Mouse (Mus musculus) forebrain, embryonic 11.5 days (tissue): ENCODE results near the gene Gpr137b. TPM values are rescaled to one million over a fixed set of nuclear protein-coding genes. Genes with fewer than 3 reads are reported as not detected.
"Not testable (repeated sequence)": the region's sequence is repeated elsewhere in the genome, so short reads cannot be mapped to it uniquely, and the experiment has no call there.

Experiments used
- ATAC-seq: fragments of 200-750 bp; cut with Nextera tagmentation; replicated peaks from 2 replicates; pipeline ENCODE4 v1.8.0; 2017; ENCODE audit warnings: moderate TSS enrichment; ENCODE audit not compliant: low FRiP score
- DNase-seq: peaks from one replicate; pipeline ENCODE4 v3.0.0-alpha.2; 2017; ENCODE audit warnings: low spot score
- H3K27ac ChIP-seq: fragments of 300-500 bp; sonication (generic); 2 replicates; pipeline ENCODE4 v1.5.1; 2014; ENCODE audit warnings: low read depth, low read length
- H3K27me3 ChIP-seq: fragments of 300-500 bp; sonication (generic); 2 replicates; pipeline ENCODE4 v1.6.1; 2014; ENCODE audit warnings: mild to moderate bottlenecking, low read length, mixed read lengths; ENCODE audit not compliant: control insufficient read depth, insufficient read depth
- H3K36me3 ChIP-seq: fragments of 300-500 bp; sonication (generic); 2 replicates; pipeline ENCODE4 v1.6.1; 2014; ENCODE audit warnings: mild to moderate bottlenecking, low read length, moderate library complexity, mixed read lengths; ENCODE audit not compliant: control insufficient read depth, insufficient read depth
- H3K4me1 ChIP-seq: fragments of 300-500 bp; sonication (generic); replicated peaks from 2 replicates; pipeline ENCODE4 v1.6.1; 2014; ENCODE audit warnings: low read length, mixed read lengths; ENCODE audit not compliant: control insufficient read depth, insufficient read depth
- H3K4me2 ChIP-seq: fragments of 300-500 bp; sonication (generic); 2 replicates; pipeline ENCODE4 v1.6.1; 2014; ENCODE audit warnings: low read depth, mild to moderate bottlenecking, low read length, moderate library complexity, mixed read lengths; ENCODE audit not compliant: severe bottlenecking
- H3K4me3 ChIP-seq: fragments of 300-500 bp; sonication (generic); 2 replicates; pipeline ENCODE4 v1.5.1; 2014; ENCODE audit warnings: low read depth, low read length
- H3K9ac ChIP-seq: fragments of 300-500 bp; sonication (generic); 2 replicates; pipeline ENCODE4 v1.6.1; 2014; ENCODE audit warnings: low read length
- H3K9me3 ChIP-seq: fragments of 300-500 bp; sonication (generic); 2 replicates; pipeline ENCODE4 v1.6.1; 2016; ENCODE audit warnings: low read length, mixed read lengths; ENCODE audit not compliant: control insufficient read depth
- WGBS: fragments of 180-500 bp; shearing (Covaris S2); extraction: QIAGEN DNeasy Blood & Tissue Kit; methylation state at CpG from one replicate; pipeline ENCODE4 v1.1.7; 2014; 5-methylcytosine and 5-hydroxymethylcytosine counted together
- polyA plus RNA-seq: library from polyadenylated mRNA; unstranded; fragments of >200 nt; fragmentation: Nextera tagmentation; extraction: Ambion mirVana; gene quantifications from 2 replicates; pipeline ENCODE4 v1.2.1, GENCODE M21; 2014

Gpr137b gene
- polyA plus RNA-seq, 1 experiment from 2014 or later: 30.3 TPM

GRCm38 (mm10) chr13:13377180-13377579 is 16.6 kb downstream of the Gpr137b start:
- H3K9me3 ChIP-seq: no peaks in the 10 kb centered on the region
- no peak overlapping the region for H3K4me3 ChIP-seq
- H3K36me3 ChIP-seq: no peaks in the 10 kb centered on the region
- DNase-seq (no peak), ATAC-seq (no peak)
- H3K4me2 ChIP-seq: no peak overlapping the region
- H3K4me1 ChIP-seq: no peaks in the 10 kb centered on the region
- WGBS: 91% methylated on average over 5 of the region's 5 CpGs
- no peak overlapping the region for H3K9ac ChIP-seq
- H3K27me3 ChIP-seq: no peaks in the 10 kb centered on the region
- H3K27ac ChIP-seq: no peak overlapping the region

DNA sequence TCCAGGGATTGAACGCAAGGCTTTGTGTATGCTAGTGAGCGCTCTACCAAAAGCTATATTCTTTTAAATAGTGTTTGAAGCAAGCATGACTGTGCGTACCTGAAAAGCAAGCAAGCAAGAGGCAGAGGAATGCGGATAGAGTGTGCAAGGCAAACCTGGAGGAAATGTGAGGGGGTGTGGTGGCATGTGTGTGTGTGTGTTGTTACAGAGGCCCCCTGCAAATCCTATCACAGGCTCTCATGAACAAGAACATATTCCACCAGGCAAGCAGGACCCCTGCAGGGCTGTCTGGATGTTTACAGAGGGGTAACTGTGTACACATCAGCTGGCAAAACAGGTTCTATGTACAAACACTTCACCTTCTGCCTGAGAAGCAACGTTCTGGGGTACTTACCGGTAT is 19.8 kb downstream of the Gpr137b start:
- not testable (repeated sequence) for DNase-seq, H3K27ac ChIP-seq, H3K4me1 ChIP-seq, H3K4me2 ChIP-seq, ATAC-seq, H3K9me3 ChIP-seq, H3K4me3 ChIP-seq, H3K27me3 ChIP-seq, H3K36me3 ChIP-seq, H3K9ac ChIP-seq
- 94% methylated on average over 5 of the region's 6 CpGs for WGBS

DNA sequence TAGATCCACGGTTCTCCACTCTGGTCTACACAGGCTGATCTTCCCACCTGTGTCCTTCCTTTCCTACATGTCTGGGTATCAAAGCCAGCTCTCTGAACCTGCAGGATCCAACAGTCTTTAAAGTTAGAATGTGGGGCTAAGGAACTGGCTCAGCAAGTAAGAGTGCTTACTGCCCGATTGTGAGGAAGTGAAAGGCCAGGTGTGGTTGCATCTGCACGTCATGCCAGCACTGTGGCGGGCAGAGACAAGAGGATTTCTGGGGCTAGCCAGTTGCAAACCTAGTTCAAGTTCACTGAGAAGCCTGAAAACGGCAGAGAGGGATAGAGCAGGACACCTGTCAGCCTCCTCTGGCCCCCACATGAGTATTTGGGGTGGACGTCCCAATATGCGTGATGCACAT is 22.4 kb downstream of the Gpr137b start:
- not testable (repeated sequence) for DNase-seq, H3K36me3 ChIP-seq, H3K27ac ChIP-seq, H3K9ac ChIP-seq, H3K9me3 ChIP-seq, H3K27me3 ChIP-seq, ATAC-seq, H3K4me3 ChIP-seq, H3K4me1 ChIP-seq, H3K4me2 ChIP-seq
- 94% methylated on average over 7 of the region's 7 CpGs for WGBS

- H3K9me3 ChIP-seq, H3K4me2 ChIP-seq, ATAC-seq, DNase-seq, H3K27ac ChIP-seq, H3K9ac ChIP-seq, H3K4me3 ChIP-seq, H3K27me3 ChIP-seq, H3K36me3 ChIP-seq, H3K4me1 ChIP-seq: not testable (repeated sequence)
- WGBS: 98% methylated on average over 2 of the region's 2 CpGs
These were observed 27.4 kb downstream of the Gpr137b start for GRCm38 (mm10) chr13:13366371-13366770.

DNA sequence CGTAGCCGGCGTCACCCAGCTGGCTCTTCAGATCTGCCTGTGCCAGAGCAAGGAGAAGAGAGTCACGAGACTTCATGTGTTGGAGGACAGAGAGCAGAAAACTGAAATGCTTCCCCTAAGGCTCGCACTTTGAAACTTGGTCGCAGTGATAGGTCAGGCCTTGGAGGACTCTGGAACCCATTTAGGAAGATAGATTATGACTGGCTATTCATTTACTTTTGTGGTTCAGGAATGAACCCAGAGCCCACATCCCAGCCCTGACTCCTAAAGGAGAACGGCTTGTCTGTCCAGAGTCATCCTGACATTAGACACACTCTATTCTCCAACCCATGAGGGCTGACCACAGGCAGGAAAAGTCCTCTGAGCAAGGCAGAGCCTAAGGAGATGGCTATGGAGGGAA is 30.3 kb downstream of the Gpr137b start:
- not testable (repeated sequence) for H3K27me3 ChIP-seq, ATAC-seq, H3K27ac ChIP-seq, DNase-seq, H3K9ac ChIP-seq, H3K9me3 ChIP-seq, H3K4me1 ChIP-seq, H3K4me2 ChIP-seq, H3K36me3 ChIP-seq, H3K4me3 ChIP-seq
- WGBS: 95% methylated on average over 7 of the region's 7 CpGs

DNA sequence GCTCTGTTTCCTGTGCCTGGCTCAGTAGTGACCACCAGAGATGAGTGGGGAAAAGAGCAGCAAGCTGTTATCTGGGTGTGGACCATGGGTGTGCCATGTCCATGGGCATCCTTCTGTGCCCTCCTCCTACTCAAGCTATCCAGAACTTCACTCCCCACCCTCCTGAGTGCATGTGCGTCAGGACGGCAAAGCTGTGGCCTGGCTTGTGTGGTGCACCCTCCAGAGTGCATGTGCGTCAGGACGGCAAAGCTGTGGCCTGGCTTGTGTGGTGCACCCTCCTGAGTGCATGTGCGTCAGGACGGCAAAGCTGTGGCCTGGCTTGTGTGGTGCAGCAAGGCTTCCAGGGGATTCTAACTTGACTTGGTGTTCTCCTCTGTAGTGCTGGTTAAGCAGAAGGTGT is 31.6 kb downstream of the Gpr137b start:
- not testable (repeated sequence) for H3K4me2 ChIP-seq, H3K27ac ChIP-seq, H3K9ac ChIP-seq, H3K9me3 ChIP-seq, H3K4me1 ChIP-seq, DNase-seq, ATAC-seq, H3K4me3 ChIP-seq, H3K27me3 ChIP-seq, H3K36me3 ChIP-seq
- WGBS: 93% methylated on average over 6 of the region's 6 CpGs

DNA sequence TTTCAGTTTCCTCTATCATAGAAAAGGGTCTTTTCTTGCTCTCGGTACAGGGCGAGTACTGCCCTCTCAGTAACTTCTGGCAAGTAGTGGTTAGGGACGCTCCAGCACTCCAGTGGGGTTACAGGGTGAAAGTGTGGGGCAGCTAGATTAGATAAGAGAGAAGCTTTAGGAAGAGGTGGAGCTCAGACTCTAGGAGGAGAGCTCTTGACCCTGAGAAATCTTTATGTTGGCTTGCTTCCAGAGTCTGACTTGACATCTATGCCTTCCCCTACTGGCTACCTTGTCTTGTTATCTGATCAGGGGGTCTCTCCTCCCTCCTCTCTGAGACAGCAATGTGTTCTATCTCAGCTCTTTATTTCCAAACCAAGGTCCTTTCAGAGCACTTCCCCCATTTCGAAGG is 33.8 kb downstream of the Gpr137b start:
- DNase-seq, H3K4me3 ChIP-seq, ATAC-seq, H3K9ac ChIP-seq, H3K9me3 ChIP-seq, H3K4me1 ChIP-seq, H3K27me3 ChIP-seq, H3K36me3 ChIP-seq, H3K27ac ChIP-seq, H3K4me2 ChIP-seq: not testable (repeated sequence)
- 94% methylated on average over 4 of the region's 4 CpGs for WGBS

DNA sequence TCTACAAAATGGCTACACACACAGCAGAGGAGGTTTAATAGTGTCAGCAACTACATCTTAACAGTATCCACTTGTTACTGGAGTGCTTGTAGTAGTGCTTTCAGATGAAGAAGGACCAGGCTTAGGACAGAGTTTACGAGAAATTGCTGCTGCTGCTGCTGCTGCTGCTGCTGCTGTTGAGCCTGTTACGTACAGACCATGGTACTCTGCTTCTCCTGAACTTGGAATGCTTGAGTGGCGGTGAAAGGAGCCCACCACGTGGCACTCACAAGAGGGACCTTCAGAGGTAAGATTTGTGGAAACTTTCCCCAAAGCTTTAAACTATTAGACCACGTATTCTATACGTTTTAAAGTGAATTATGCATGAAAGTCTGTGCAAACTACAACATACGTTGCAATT is 35.2 kb downstream of the Gpr137b start:
- H3K36me3 ChIP-seq, H3K9ac ChIP-seq, H3K9me3 ChIP-seq, H3K27me3 ChIP-seq, H3K27ac ChIP-seq, H3K4me2 ChIP-seq, DNase-seq, H3K4me3 ChIP-seq, H3K4me1 ChIP-seq, ATAC-seq: not testable (repeated sequence)
- 92% methylated on average over 7 of the region's 7 CpGs for WGBS

- H3K27ac ChIP-seq, H3K9me3 ChIP-seq, H3K4me2 ChIP-seq, H3K4me3 ChIP-seq, H3K9ac ChIP-seq, H3K27me3 ChIP-seq, H3K4me1 ChIP-seq, H3K36me3 ChIP-seq, ATAC-seq, DNase-seq: not testable (repeated sequence)
- 91% methylated on average over 8 of the region's 8 CpGs for WGBS
These were observed 35.7 kb downstream of the Gpr137b start for GRCm38 (mm10) chr13:13358097-13358496.
